Mouse (Mus musculus): ENCODE results near the gene 1700016C15Rik. TPM values are rescaled to one million over a fixed set of nuclear protein-coding genes. Genes with fewer than 3 reads are reported as not detected.

1700016C15Rik gene
- polyA plus RNA-seq, 1 experiment from 2014 or later, result not detected

DNA sequence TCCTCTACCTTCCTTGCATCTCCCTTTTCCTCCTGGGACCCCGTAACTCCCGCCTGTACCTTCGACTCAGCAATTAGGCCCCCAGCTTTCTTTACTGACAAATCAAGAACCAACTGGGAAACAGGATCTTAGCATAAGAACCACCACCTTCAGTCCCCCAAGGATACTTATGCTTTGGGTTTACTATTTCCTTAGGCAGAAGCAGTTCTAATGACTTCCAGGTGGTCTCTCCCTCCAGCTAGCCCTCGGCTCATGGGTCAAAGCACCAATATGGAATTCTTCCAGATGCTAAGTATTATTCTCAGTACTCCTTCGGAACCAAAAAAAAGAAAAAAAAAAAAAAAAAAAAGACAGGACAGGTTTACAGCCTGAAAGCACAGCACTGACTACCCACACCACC lies 27.6 kb downstream of the 1700016C15Rik start:
- ATAC-seq (no peak), DNase-seq (ENCODE audit: low spot score) (no peak)
- H3K4me1 ChIP-seq (ENCODE audit: control insufficient read depth, insufficient read depth, low read length), result no peaks in the 10 kb centered on the region
- H3K4me2 ChIP-seq (ENCODE audit: low read length), result no peak overlapping the region
- no peak overlapping the region for H3K9ac ChIP-seq (ENCODE audit: low read length)
- H3K36me3 ChIP-seq (ENCODE audit: control insufficient read depth, insufficient read depth, low read length), result no peaks in the 10 kb centered on the region
- no peaks in the 10 kb centered on the region for H3K9me3 ChIP-seq (replicated peaks; ENCODE audit: control insufficient read depth, low read length)
- no peaks in the 10 kb centered on the region for H3K27me3 ChIP-seq (replicated peaks; ENCODE audit: control insufficient read depth, insufficient read depth, low read length)
- 93% methylated on average over 5 of the region's 5 CpGs for WGBS
- H3K27ac ChIP-seq (ENCODE audit: low read depth, low read length), result no peak overlapping the region
- H3K4me3 ChIP-seq (ENCODE audit: low read depth, low read length), result no peak overlapping the region

DNA sequence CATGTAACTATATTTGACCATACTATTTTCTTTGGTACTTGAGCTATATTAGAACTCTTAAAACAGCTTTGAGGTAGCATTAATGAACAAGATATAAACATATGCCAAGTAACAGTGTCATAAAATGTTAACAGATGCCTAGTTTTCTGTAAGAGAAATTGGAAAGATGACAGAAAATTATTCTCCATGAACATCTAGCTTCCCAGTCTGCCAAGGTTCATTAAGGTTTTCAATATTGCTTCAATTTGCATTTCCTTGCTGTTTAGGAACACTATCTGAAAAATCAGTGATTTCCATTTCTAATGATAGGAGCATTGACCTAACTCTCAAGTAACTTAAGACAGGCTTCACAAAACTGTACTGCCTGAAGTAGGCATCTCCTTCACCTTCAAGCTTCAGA lies 39.3 kb downstream of the 1700016C15Rik start:
- Histone ChIP-seq H3K36me3 (ENCODE audit: control insufficient read depth, insufficient read depth, low read length) (peaks cover 43% of the 10 kb centered on the region), H3K4me2 (ENCODE audit: low read length) (no peak overlapping the region), H3K27me3 (replicated peaks; ENCODE audit: control insufficient read depth, insufficient read depth, low read length) (no peaks in the 10 kb centered on the region), H3K9me3 (replicated peaks; ENCODE audit: control insufficient read depth, low read length) (no peaks in the 10 kb centered on the region), H3K4me1 (ENCODE audit: control insufficient read depth, insufficient read depth, low read length) (no peaks in the 10 kb centered on the region), H3K9ac (ENCODE audit: low read length) (no peak overlapping the region), H3K27ac (ENCODE audit: low read depth, low read length) (no peak overlapping the region; the same call in 1 of the 2 replicates), H3K4me3 (ENCODE audit: low read depth, low read length) (no peak overlapping the region)
- DNase-seq (ENCODE audit: low spot score) (peak; percentile 57), ATAC-seq (no peak)

DNA sequence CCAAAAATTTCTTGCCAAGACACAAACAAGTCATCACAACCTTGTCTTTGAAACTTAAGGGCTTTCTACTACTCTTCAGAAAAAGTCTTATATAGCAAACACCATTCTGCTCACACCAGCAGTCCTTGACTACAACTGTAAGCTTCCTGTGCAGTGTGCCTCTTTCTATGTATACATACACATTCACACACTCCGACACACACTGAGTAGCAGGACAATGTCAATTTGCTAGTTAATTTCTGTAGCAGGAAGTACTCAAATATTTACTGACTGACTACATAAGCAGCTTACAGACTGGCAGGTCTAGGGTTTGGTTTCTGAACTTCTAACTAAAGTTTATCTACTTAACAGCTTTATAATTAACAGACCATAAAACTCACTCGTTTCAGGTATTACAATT lies 47.8 kb downstream of the 1700016C15Rik start:
- H3K27ac ChIP-seq (ENCODE audit: low read depth, low read length), result no peak overlapping the region
- no peak overlapping the region for H3K4me3 ChIP-seq (ENCODE audit: low read depth, low read length)
- H3K9ac ChIP-seq (ENCODE audit: low read length), result no peak overlapping the region
- no peaks in the 10 kb centered on the region for H3K4me1 ChIP-seq (ENCODE audit: control insufficient read depth, insufficient read depth, low read length)
- ATAC-seq, result no peak
- H3K27me3 ChIP-seq (replicated peaks; ENCODE audit: control insufficient read depth, insufficient read depth, low read length), result no peaks in the 10 kb centered on the region
- H3K36me3 ChIP-seq (ENCODE audit: control insufficient read depth, insufficient read depth, low read length), result peaks cover 41% of the 10 kb centered on the region
- no peak for DNase-seq (ENCODE audit: low spot score)
- 93% methylated on average over 2 of the region's 2 CpGs for WGBS
- H3K9me3 ChIP-seq (replicated peaks; ENCODE audit: control insufficient read depth, low read length), result no peaks in the 10 kb centered on the region
- no peak overlapping the region for H3K4me2 ChIP-seq (ENCODE audit: low read length)

DNA sequence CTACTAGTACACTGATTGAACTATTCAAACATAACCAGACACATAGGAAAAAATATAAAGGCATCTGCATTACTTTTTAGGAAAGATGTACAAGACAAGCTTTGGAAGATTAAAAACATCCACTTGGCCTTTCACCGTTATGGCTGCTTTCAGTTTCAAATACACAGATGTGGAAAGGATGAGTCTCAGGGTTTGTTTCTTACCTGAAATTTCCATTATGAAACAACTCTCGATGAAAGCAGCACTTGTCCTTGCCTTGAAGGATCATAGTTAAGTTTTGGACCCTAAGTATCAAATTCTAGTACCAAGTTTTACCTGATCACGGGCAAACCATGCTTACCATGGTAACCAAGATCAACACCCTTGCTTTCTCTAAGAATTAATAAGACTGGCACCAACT lies 63.2 kb downstream of the 1700016C15Rik start:
- Histone ChIP-seq H3K36me3 (ENCODE audit: control insufficient read depth, insufficient read depth, low read length) (no peaks in the 10 kb centered on the region), H3K4me2 (ENCODE audit: low read length) (no peak overlapping the region), H3K4me3 (ENCODE audit: low read depth, low read length) (no peak overlapping the region), H3K4me1 (ENCODE audit: control insufficient read depth, insufficient read depth, low read length) (peaks cover 7% of the 10 kb centered on the region), H3K9ac (ENCODE audit: low read length) (no peak overlapping the region), H3K9me3 (replicated peaks; ENCODE audit: control insufficient read depth, low read length) (0 out of 2 replicates have a peak, but pooled peaks cover 8% of the 10 kb centered on the region), H3K27me3 (replicated peaks; ENCODE audit: control insufficient read depth, insufficient read depth, low read length) (no peaks in the 10 kb centered on the region), H3K27ac (ENCODE audit: low read depth, low read length) (no peak overlapping the region)
- ATAC-seq (no peak), DNase-seq (ENCODE audit: low spot score) (no peak)
- 92% methylated on average over 3 of the region's 3 CpGs for WGBS

DNA sequence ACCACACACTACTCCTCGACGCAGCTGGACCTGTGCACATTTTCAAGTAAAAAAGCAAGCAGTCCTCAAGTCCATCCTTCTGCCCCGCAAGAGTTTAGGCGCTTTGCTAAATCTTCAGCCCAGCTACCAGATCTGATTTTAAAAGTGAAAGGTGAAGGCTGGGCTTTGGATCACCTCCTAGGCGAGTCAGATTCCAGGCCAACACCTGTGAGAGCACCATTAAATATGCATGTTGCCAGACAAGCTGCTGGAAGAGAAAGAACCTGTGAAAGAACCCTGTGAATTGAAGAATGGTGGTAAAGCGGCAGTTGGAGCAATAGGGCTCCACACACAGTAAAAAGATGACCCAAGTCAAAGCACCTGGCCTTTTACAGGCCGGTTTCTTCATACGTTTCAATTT lies 65.3 kb downstream of the 1700016C15Rik start:
- Histone ChIP-seq H3K9ac (ENCODE audit: low read length) (peak overlapping the region; percentile 40), H3K4me2 (ENCODE audit: low read length) (peak overlapping the region; percentile 54), H3K36me3 (ENCODE audit: control insufficient read depth, insufficient read depth, low read length) (no peaks in the 10 kb centered on the region), H3K4me1 (ENCODE audit: control insufficient read depth, insufficient read depth, low read length) (peaks cover 7% of the 10 kb centered on the region), H3K27me3 (replicated peaks; ENCODE audit: control insufficient read depth, insufficient read depth, low read length) (no peaks in the 10 kb centered on the region), H3K27ac (ENCODE audit: low read depth, low read length) (no peak overlapping the region), H3K9me3 (replicated peaks; ENCODE audit: control insufficient read depth, low read length) (0 out of 2 replicates have a peak, but pooled peaks cover 4% of the 10 kb centered on the region), H3K4me3 (ENCODE audit: low read depth, low read length) (peak overlapping the region; percentile 90)
- 10% methylated on average over 8 of the region's 8 CpGs for WGBS
- DNase-seq (ENCODE audit: low spot score) (no peak), ATAC-seq (no peak)

DNA sequence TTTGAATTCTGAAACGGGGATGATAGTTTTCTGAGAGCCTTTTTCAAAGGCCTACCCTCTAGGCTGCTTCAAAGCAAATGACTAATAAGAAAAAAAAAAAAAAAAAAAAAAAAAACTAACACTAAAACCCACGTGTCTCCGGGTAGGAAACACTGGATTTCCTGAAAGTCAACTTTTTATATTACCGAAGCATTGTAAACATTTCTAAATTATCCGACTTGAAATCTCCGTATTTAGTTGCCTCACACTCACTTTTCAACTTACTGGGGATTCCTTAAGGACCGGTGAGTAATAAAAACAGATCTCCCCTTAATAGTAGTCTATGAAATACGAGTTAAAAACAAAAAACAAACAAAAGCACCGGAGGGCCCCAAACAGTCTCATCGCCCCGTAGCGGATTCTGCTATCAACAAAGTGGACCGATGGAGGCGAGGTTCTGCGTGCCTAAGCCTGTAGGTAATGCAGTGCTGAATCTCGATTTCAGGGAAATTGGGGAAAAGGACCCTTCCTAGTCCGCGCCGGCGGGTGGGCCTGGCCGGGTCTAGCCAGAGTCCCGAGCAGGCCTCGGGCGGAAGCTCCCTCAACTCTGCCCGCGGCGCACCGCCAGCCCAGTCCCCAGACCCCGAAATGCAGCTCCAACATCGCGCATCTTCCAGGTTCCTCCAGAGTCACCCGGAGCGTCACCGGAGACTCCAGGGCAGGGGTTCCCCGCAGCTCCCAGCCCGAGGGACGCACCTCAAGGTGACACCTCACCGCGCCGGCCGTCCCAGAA lies 66.0 kb downstream of the 1700016C15Rik start:
- under 1% methylated on average over 41 of the region's 41 CpGs for WGBS
- Histone ChIP-seq H3K4me3 (ENCODE audit: low read depth, low read length) (peak overlapping the region; percentile 90), H3K4me2 (ENCODE audit: low read length) (peak overlapping the region; percentile 54), H3K4me1 (ENCODE audit: control insufficient read depth, insufficient read depth, low read length) (peaks cover 7% of the 10 kb centered on the region), H3K27me3 (replicated peaks; ENCODE audit: control insufficient read depth, insufficient read depth, low read length) (no peaks in the 10 kb centered on the region), H3K27ac (ENCODE audit: low read depth, low read length) (peak overlapping the region; percentile 82), H3K9ac (ENCODE audit: low read length) (peak overlapping the region; percentile 82), H3K36me3 (ENCODE audit: control insufficient read depth, insufficient read depth, low read length) (no peaks in the 10 kb centered on the region), H3K9me3 (replicated peaks; ENCODE audit: control insufficient read depth, low read length) (0 out of 2 replicates have a peak, but pooled peaks cover 3% of the 10 kb centered on the region)
- ATAC-seq (no peak), DNase-seq (ENCODE audit: low spot score) (peak; percentile 57)

DNA sequence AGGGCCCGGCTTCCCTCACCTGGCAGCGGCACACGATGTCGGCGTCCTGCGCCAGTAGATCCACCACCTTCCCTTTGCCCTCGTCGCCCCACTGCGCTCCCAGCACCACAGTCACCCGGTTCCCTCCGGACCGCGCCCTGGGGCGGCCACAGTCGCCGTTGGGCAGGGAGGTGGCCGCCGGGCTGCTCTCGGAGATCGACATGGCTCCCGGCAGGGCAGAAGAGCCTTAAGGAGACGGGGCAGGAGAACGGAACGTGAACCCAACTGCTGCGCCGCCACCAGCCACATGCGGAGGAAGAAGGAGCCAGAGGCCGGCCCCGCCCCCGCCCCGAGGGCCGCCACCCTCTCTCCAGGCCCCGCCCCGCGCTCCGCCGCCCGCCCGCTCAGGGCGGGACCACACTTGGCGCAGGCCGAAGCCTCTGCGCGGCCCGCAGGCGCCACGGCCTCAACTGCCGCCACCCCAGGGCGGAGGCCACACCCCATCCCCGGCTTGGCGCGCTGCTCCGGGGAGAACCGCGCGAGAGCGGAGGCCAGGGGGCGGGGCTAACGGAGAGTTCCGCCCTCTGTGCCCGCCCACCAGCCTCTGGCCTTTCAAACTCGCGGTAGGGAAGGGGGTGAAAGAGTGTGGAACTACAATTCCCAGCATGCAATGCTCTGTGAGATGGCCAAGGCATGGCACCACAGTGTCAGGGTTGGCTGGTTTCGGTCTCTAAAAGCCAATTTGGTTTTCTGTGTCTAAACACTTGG lies 66.8 kb downstream of the 1700016C15Rik start, which contains the start of gene Adss:
TSS of gene Adss (minus strand) at position 319 of the 747 bp plus-strand sequence.
- peaks cover 7% of the 10 kb centered on the region for H3K4me1 ChIP-seq (ENCODE audit: control insufficient read depth, insufficient read depth, low read length)
- peak within 1 kb of the TSS; percentile 82 for H3K9ac ChIP-seq (ENCODE audit: low read length)
- H3K36me3 ChIP-seq (ENCODE audit: control insufficient read depth, insufficient read depth, low read length), result no peaks in the 10 kb centered on the region
- WGBS, result under 1% methylated on average over 50 of the region's 64 CpGs
- H3K27ac ChIP-seq (ENCODE audit: low read depth, low read length), result peak within 1 kb of the TSS; percentile 82
- no peaks in the 10 kb centered on the region for H3K27me3 ChIP-seq (replicated peaks; ENCODE audit: control insufficient read depth, insufficient read depth, low read length)
- DNase-seq (ENCODE audit: low spot score), result peak; percentile 98
- H3K4me3 ChIP-seq (ENCODE audit: low read depth, low read length), result peak within 1 kb of the TSS; percentile 90
- peak within 1 kb of the TSS; percentile 54 for H3K4me2 ChIP-seq (ENCODE audit: low read length)
- H3K9me3 ChIP-seq (replicated peaks; ENCODE audit: control insufficient read depth, low read length), result no peaks in the 10 kb centered on the region
- ATAC-seq, result peak; percentile 99

DNA sequence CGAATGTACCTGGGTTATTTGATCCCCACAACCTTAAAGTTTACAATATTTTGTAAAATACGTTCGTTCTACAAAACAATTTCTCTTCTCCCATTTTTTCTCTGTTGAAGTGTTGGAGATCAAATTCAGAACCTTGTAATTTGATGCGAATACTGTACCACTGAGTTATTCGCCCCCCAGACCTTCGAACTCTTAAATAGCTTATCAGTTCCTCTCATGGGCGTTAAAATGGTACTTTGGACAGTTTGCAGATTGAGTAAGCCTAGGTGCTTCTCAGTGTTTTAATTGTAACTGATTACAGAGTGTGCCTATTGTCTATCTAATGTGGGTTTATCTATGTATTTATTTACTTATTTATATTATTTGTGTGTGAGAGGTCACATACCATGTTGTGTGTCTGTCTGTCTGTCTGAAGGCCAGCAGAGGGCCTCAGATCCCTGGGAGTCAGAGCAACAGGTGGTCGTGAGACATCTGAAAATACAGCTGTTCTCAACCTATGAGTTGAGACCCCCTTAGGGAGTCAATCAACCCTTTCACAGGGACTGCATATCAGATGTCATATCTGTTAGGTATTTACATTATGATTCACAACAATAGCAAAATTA lies 67.6 kb downstream of the 1700016C15Rik start:
- DNase-seq (ENCODE audit: low spot score) (peak; percentile 23), ATAC-seq (no peak)
- WGBS, result 78% methylated on average over 8 of the region's 8 CpGs
- no peaks in the 10 kb centered on the region for H3K36me3 ChIP-seq (ENCODE audit: control insufficient read depth, insufficient read depth, low read length)
- no peaks in the 10 kb centered on the region for H3K27me3 ChIP-seq (replicated peaks; ENCODE audit: control insufficient read depth, insufficient read depth, low read length)
- H3K9me3 ChIP-seq (replicated peaks; ENCODE audit: control insufficient read depth, low read length), result no peaks in the 10 kb centered on the region
- H3K9ac ChIP-seq (ENCODE audit: low read length), result no peak overlapping the region
- peaks cover 7% of the 10 kb centered on the region for H3K4me1 ChIP-seq (ENCODE audit: control insufficient read depth, insufficient read depth, low read length)
- no peak overlapping the region for H3K4me3 ChIP-seq (ENCODE audit: low read depth, low read length)
- peak overlapping the region; percentile 17; the same call in 1 of the 2 replicates for H3K4me2 ChIP-seq (ENCODE audit: low read length)
- no peak overlapping the region for H3K27ac ChIP-seq (ENCODE audit: low read depth, low read length)

Data from forebrain, embryonic 14.5 days (tissue).